Mouse (Mus musculus): Measurements from ENCODE around the gene 2410004B18Rik. TPM values are rescaled to one million over a fixed set of nuclear protein-coding genes. Genes with fewer than 3 reads are reported as not detected.
"Not testable (repeated sequence)": the region's sequence is repeated elsewhere in the genome, so short reads cannot be mapped to it uniquely, and the experiment has no call there.

Gene 2410004B18Rik
- polyA plus RNA-seq, 1 experiment from 2014 or later: 50.7 TPM

GRCm38 (mm10) chr3:145951287-145952165, 13.7 kb downstream of the 2410004B18Rik start:
- Histone ChIP-seq H3K4me1 (peaks cover 11% of the 10 kb centered on the region), H3K9ac (no peak overlapping the region), H3K4me2 (no peak overlapping the region), H3K9me3 (no peaks in the 10 kb centered on the region), H3K4me3 (no peak overlapping the region), H3K27ac (no peak overlapping the region), H3K27me3 (peaks cover 7% of the 10 kb centered on the region; the same call in 1 of the 2 replicates), H3K36me3 (no peaks in the 10 kb centered on the region)
- WGBS: 70% methylated on average over 17 of the region's 17 CpGs
- ATAC-seq (ENCODE audit: insufficient number of reproducible peaks, insufficient read depth, low FRiP score, low TSS enrichment, low read depth): no peak

- no peaks in the 10 kb centered on the region for H3K9me3 ChIP-seq
- H3K27ac ChIP-seq: no peak overlapping the region
- peaks cover 6% of the 10 kb centered on the region for H3K4me1 ChIP-seq
- no peak overlapping the region for H3K9ac ChIP-seq
- H3K27me3 ChIP-seq: peaks cover 7% of the 10 kb centered on the region; the same call in 1 of the 2 replicates
- no peaks in the 10 kb centered on the region for H3K36me3 ChIP-seq
- 83% methylated on average over 7 of the region's 7 CpGs for WGBS
- H3K4me2 ChIP-seq: no peak overlapping the region
- no peak for ATAC-seq (ENCODE audit: insufficient number of reproducible peaks, insufficient read depth, low FRiP score, low TSS enrichment, low read depth)
- H3K4me3 ChIP-seq: no peak overlapping the region
Measured at GRCm38 (mm10) chr3:145952945-145953344, 15.1 kb downstream of the 2410004B18Rik start.

- WGBS: 82% methylated on average over 2 of the region's 2 CpGs
- no peak overlapping the region for H3K4me3 ChIP-seq
- 0 out of 2 replicates have a peak, but pooled peaks cover under 1% of the 10 kb centered on the region for H3K9me3 ChIP-seq
- no peaks in the 10 kb centered on the region for H3K36me3 ChIP-seq
- H3K27me3 ChIP-seq: peaks cover 7% of the 10 kb centered on the region; the same call in 1 of the 2 replicates
- no peak for ATAC-seq (ENCODE audit: insufficient number of reproducible peaks, insufficient read depth, low FRiP score, low TSS enrichment, low read depth)
- H3K9ac ChIP-seq: no peak overlapping the region
- no peak overlapping the region for H3K27ac ChIP-seq
- no peak overlapping the region for H3K4me2 ChIP-seq
- H3K4me1 ChIP-seq: peaks cover 6% of the 10 kb centered on the region
Measured at GRCm38 (mm10) chr3:145953411-145953810, 15.6 kb downstream of the 2410004B18Rik start.

- H3K27ac ChIP-seq: no peak overlapping the region
- H3K9me3 ChIP-seq: 0 out of 2 replicates have a peak, but pooled peaks cover 3% of the 10 kb centered on the region
- H3K4me3 ChIP-seq: no peak overlapping the region
- peaks cover 25% of the 10 kb centered on the region for H3K4me1 ChIP-seq
- no peaks in the 10 kb centered on the region for H3K36me3 ChIP-seq
- WGBS: 44% methylated on average over 1 of the region's 1 CpGs
- ATAC-seq (ENCODE audit: insufficient number of reproducible peaks, insufficient read depth, low FRiP score, low TSS enrichment, low read depth): no peak
- H3K4me2 ChIP-seq: no peak overlapping the region
- H3K27me3 ChIP-seq: peaks cover 26% of the 10 kb centered on the region
- H3K9ac ChIP-seq: no peak overlapping the region
Measured at GRCm38 (mm10) chr3:145959824-145960223, 22.0 kb downstream of the 2410004B18Rik start.

GRCm38 (mm10) chr3:145962411-145962810, 24.6 kb downstream of the 2410004B18Rik start:
- H3K27me3 ChIP-seq: peaks cover 32% of the 10 kb centered on the region
- no peak for ATAC-seq (ENCODE audit: insufficient number of reproducible peaks, insufficient read depth, low FRiP score, low TSS enrichment, low read depth)
- peaks cover 30% of the 10 kb centered on the region for H3K4me1 ChIP-seq
- 0 out of 2 replicates have a peak, but pooled peaks cover 3% of the 10 kb centered on the region for H3K9me3 ChIP-seq
- H3K36me3 ChIP-seq: no peaks in the 10 kb centered on the region
- WGBS: 22% methylated on average over 9 of the region's 9 CpGs
- no peak overlapping the region for H3K9ac ChIP-seq
- H3K4me3 ChIP-seq: no peak overlapping the region
- no peak overlapping the region for H3K27ac ChIP-seq
- no peak overlapping the region for H3K4me2 ChIP-seq

GRCm38 (mm10) chr3:145963101-145964017, 25.5 kb downstream of the 2410004B18Rik start:
- H3K36me3 ChIP-seq: no peaks in the 10 kb centered on the region
- H3K4me2 ChIP-seq: peak overlapping the region; percentile 52
- H3K27me3 ChIP-seq: peaks cover 32% of the 10 kb centered on the region
- 0 out of 2 replicates have a peak, but pooled peaks cover 3% of the 10 kb centered on the region for H3K9me3 ChIP-seq
- H3K4me3 ChIP-seq: peak overlapping the region; percentile 15; the same call in 1 of the 2 replicates
- peaks cover 30% of the 10 kb centered on the region for H3K4me1 ChIP-seq
- 0 out of 2 replicates have a peak overlapping the region, but pooled peaks have one; percentile 71 for H3K27ac ChIP-seq
- ATAC-seq (ENCODE audit: insufficient number of reproducible peaks, insufficient read depth, low FRiP score, low TSS enrichment, low read depth): no peak
- WGBS: 13% methylated on average over 31 of the region's 31 CpGs
- H3K9ac ChIP-seq: 0 out of 2 replicates have a peak overlapping the region, but pooled peaks have one; percentile 51

GRCm38 (mm10) chr3:145964018-145964387, 26.2 kb downstream of the 2410004B18Rik start:
- peak overlapping the region; percentile 52 for H3K4me2 ChIP-seq
- no peak for ATAC-seq (ENCODE audit: insufficient number of reproducible peaks, insufficient read depth, low FRiP score, low TSS enrichment, low read depth)
- peaks cover 32% of the 10 kb centered on the region for H3K27me3 ChIP-seq
- H3K36me3 ChIP-seq: no peaks in the 10 kb centered on the region
- H3K9ac ChIP-seq: peak overlapping the region; percentile 51; the same call in 1 of the 2 replicates
- peak overlapping the region; percentile 15 for H3K4me3 ChIP-seq
- H3K27ac ChIP-seq: peak overlapping the region; percentile 71; the same call in 1 of the 2 replicates
- H3K4me1 ChIP-seq: peaks cover 31% of the 10 kb centered on the region
- WGBS: 12% methylated on average over 10 of the region's 10 CpGs
- no peaks in the 10 kb centered on the region for H3K9me3 ChIP-seq

GRCm38 (mm10) chr3:145964473-145964872, 26.7 kb downstream of the 2410004B18Rik start:
- Histone ChIP-seq H3K4me2 (peak overlapping the region; percentile 52), H3K27me3 (peaks cover 32% of the 10 kb centered on the region), H3K4me3 (peak overlapping the region; percentile 15; the same call in 1 of the 2 replicates), H3K36me3 (no peaks in the 10 kb centered on the region), H3K9me3 (no peaks in the 10 kb centered on the region), H3K9ac (no peak overlapping the region), H3K4me1 (peaks cover 33% of the 10 kb centered on the region), H3K27ac (no peak overlapping the region; the same call in 1 of the 2 replicates)
- WGBS: 7% methylated on average over 10 of the region's 10 CpGs
- peak; percentile 82; the same call in 1 of the 2 replicates for ATAC-seq (ENCODE audit: insufficient number of reproducible peaks, insufficient read depth, low FRiP score, low TSS enrichment, low read depth)

- ATAC-seq (ENCODE audit: insufficient number of reproducible peaks, insufficient read depth, low FRiP score, low TSS enrichment, low read depth); H3K9me3 ChIP-seq; H3K4me3 ChIP-seq; H3K4me2 ChIP-seq; H3K36me3 ChIP-seq; H3K9ac ChIP-seq: not testable (repeated sequence)
- Histone ChIP-seq H3K27me3 (peaks cover 32% of the 10 kb centered on the region), H3K27ac (0 out of 2 replicates have a peak overlapping the region, but pooled peaks have one; percentile 64), H3K4me1 (peaks cover 33% of the 10 kb centered on the region)
- WGBS: 75% methylated on average over 3 of the region's 3 CpGs
Measured at GRCm38 (mm10) chr3:145965583-145965982, 27.8 kb downstream of the 2410004B18Rik start.

GRCm38 (mm10) chr3:145966806-145967205, 29.0 kb downstream of the 2410004B18Rik start:
- WGBS: 91% methylated on average over 5 of the region's 5 CpGs
- no peak overlapping the region for H3K27ac ChIP-seq
- H3K4me2 ChIP-seq: no peak overlapping the region
- H3K36me3 ChIP-seq: no peaks in the 10 kb centered on the region
- ATAC-seq (ENCODE audit: insufficient number of reproducible peaks, insufficient read depth, low FRiP score, low TSS enrichment, low read depth): no peak
- H3K27me3 ChIP-seq: peaks cover 28% of the 10 kb centered on the region
- no peak overlapping the region for H3K9ac ChIP-seq
- H3K9me3 ChIP-seq: no peaks in the 10 kb centered on the region
- H3K4me1 ChIP-seq: peaks cover 38% of the 10 kb centered on the region
- no peak overlapping the region for H3K4me3 ChIP-seq

GRCm38 (mm10) chr3:145969031-145969501, 31.3 kb downstream of the 2410004B18Rik start:
- 36% methylated on average over 14 of the region's 14 CpGs for WGBS
- no peaks in the 10 kb centered on the region for H3K36me3 ChIP-seq

More at GRCm38 (mm10) chr3:145969031-145969501, 31.3 kb downstream of the 2410004B18Rik start:
- Histone ChIP-seq H3K4me3 (no peak overlapping the region), H3K27me3 (peaks cover 9% of the 10 kb centered on the region), H3K9me3 (peaks cover 3% of the 10 kb centered on the region; the same call in 1 of the 2 replicates), H3K4me2 (no peak overlapping the region), H3K9ac (no peak overlapping the region), H3K27ac (peak overlapping the region; percentile 48; the same call in 1 of the 2 replicates), H3K4me1 (peaks cover 20% of the 10 kb centered on the region)
- ATAC-seq (ENCODE audit: insufficient number of reproducible peaks, insufficient read depth, low FRiP score, low TSS enrichment, low read depth): no peak
